Mouse (Mus musculus) bone marrow, adult 2 months (tissue): ENCODE results near the gene Olfr649.

Source experiments
- CTCF ChIP-seq: fragments of 200-500 bp; IDR thresholded peaks from 2 replicates; pipeline ENCODE4 v1.5.1; 2011; ENCODE audit warnings: low read length, control low read depth; ENCODE audit not compliant: control insufficient read depth, insufficient read depth
- POLR2A ChIP-seq: fragments of 200-500 bp; IDR thresholded peaks from 2 replicates; pipeline ENCODE4 v1.6.1; 2011; ENCODE audit warnings: low read depth, mild to moderate bottlenecking, control low read depth, low read length, borderline replicate concordance; ENCODE audit not compliant: control insufficient read depth

- TF ChIP-seq POLR2A, result no peak
- TF ChIP-seq CTCF, result no peak
Observed at GRCm38 (mm10) chr7:104218701-104219569, 23.1 kb upstream of the Olfr649 start, which contains the start of gene Trim6.
